Mouse (Mus musculus) forebrain, embryonic 12.5 days (tissue): Measurements from ENCODE around the gene Apobec3. TPM values are rescaled to one million over a fixed set of nuclear protein-coding genes. Genes with fewer than 3 reads are reported as not detected.
"Not testable (repeated sequence)": the region's sequence is repeated elsewhere in the genome, so short reads cannot be mapped to it uniquely, and the experiment has no call there.

ENCODE experiments used
- ATAC-seq: fragments of 200-750 bp; cut with Nextera tagmentation; 2 replicates; pipeline ENCODE4 v1.8.0; 2017; ENCODE audit warnings: moderate TSS enrichment; ENCODE audit not compliant: low FRiP score
- H3K27ac ChIP-seq: fragments of 300-500 bp; sonication (generic); 2 replicates; pipeline ENCODE4 v1.5.1; 2016; ENCODE audit warnings: mild to moderate bottlenecking
- H3K27me3 ChIP-seq: fragments of 300-500 bp; sonication (generic); 2 replicates; pipeline ENCODE4 v1.6.1; 2016; ENCODE audit warnings: mild to moderate bottlenecking
- H3K36me3 ChIP-seq: fragments of 300-500 bp; sonication (generic); replicated peaks from 2 replicates; pipeline ENCODE4 v1.6.1; 2016; ENCODE audit warnings: mild to moderate bottlenecking
- H3K4me1 ChIP-seq: fragments of 300-500 bp; sonication (generic); 2 replicates; pipeline ENCODE4 v1.6.1; 2016
- H3K4me2 ChIP-seq: fragments of 300-500 bp; sonication (generic); 2 replicates; pipeline ENCODE4 v1.6.1; 2016; ENCODE audit warnings: mild to moderate bottlenecking, moderate library complexity
- H3K4me3 ChIP-seq: fragments of 300-500 bp; sonication (generic); replicated peaks from 2 replicates; pipeline ENCODE4 v1.5.1; 2016; ENCODE audit warnings: mild to moderate bottlenecking
- H3K9ac ChIP-seq: fragments of 300-500 bp; sonication (generic); 2 replicates; pipeline ENCODE4 v1.6.1; 2016; ENCODE audit warnings: mild to moderate bottlenecking
- H3K9me3 ChIP-seq: fragments of 300-500 bp; sonication (generic); 2 replicates; pipeline ENCODE4 v1.6.1; 2016
- WGBS: fragments of 180-500 bp; shearing (Covaris S2); methylation state at CpG from one replicate; pipeline ENCODE4 v1.1.7; 2016; 5-methylcytosine and 5-hydroxymethylcytosine counted together
- polyA plus RNA-seq: library from polyadenylated mRNA; unstranded; fragments of >200 nt; fragmentation: Nextera tagmentation; extraction: Ambion mirVana; gene quantifications from 2 replicates; pipeline ENCODE4 v1.2.1, GENCODE M21; 2016

Apobec3 gene
- polyA plus RNA-seq, 1 experiment from 2014 or later, result 7.4 TPM

DNA sequence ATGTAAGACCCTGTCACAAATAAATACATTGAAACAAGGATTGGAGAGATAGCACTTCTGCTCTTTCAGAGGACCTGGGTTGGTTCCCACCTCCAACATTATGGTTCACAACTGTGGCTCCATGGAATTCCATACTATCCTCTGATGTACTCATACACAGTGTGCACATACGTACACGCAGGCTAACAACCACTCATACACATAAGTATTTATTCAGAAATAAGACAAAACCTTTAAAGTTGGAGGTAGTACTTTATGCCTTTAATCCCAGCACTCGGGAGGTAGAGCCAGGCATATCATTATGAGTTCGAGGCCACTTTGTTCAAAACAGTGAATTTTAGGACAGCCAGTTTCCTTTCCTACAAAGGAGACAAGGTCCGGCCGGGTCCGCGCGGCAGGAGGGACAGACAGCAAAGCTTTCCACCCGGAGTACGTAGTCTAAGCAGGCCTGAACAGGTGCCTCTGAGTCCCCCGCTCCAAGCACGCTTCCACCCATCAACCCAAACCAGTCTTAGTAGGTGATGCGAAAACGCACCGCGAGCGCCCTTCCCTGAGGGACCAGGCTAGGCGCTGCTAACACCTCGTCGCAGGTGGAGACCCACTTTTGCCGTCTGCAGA, 41.7 kb downstream of the Apobec3 start:
- H3K27ac ChIP-seq, result no peak overlapping the region
- peak overlapping the region; percentile 86 for H3K4me2 ChIP-seq
- peak overlapping the region; percentile 68 for H3K4me3 ChIP-seq
- H3K4me1 ChIP-seq, result peaks cover 41% of the 10 kb centered on the region
- H3K27me3 ChIP-seq, result peaks cover 39% of the 10 kb centered on the region
- H3K9me3 ChIP-seq, result no peaks in the 10 kb centered on the region
- WGBS, result 3% methylated on average over 22 of the region's 22 CpGs
- H3K36me3 ChIP-seq, result no peaks in the 10 kb centered on the region
- 0 out of 2 replicates have a peak overlapping the region, but pooled peaks have one; percentile 68 for H3K9ac ChIP-seq
- ATAC-seq, result 0 out of 2 replicates have a peak, but pooled peaks have one; percentile 19

DNA sequence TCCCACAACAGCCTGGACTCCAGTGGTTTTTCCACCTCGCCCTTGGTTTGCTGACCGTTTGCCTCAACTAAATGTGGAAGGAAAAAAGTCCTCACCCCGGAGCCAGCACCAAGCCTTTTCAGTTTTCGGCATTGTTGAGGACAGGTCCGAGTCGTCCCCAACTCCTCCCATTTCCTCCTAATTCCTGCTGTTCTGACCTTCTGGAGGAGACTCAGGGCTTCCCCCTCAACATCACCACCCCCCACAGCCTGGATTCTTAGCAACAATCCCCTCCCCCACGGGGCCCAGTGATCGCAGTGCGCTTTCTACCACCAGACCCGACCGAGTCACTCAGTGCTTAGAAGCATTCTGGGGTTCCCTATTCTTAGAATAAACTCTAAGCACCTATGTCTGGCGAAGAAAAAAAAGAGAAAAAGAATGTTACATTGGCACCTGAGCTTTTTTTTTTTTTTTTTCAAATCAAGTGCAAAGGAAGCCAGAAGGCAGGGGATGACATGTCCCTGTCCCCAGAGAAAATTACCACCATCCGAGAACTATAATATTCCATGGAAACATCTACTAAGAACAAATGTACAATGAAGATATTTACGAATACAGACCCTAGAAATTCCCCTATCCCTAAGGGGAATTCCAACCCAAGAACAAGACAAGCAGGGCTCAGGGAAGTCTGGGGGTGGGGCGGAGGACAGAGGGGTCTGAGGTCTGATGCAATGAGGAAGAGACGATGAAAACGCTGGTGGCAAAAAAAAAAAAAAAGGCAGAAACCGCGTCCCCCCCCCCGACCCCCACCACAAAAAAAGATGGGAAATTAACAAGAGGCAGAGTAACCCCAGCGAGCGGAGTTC, 42.4 kb downstream of the Apobec3 start:
- no peak overlapping the region for H3K27ac ChIP-seq
- H3K4me3 ChIP-seq, result peak overlapping the region; percentile 16; the same call in 1 of the 2 replicates
- peak overlapping the region; percentile 25; the same call in 1 of the 2 replicates for H3K9ac ChIP-seq
- no peak for ATAC-seq
- H3K27me3 ChIP-seq, result peaks cover 39% of the 10 kb centered on the region
- H3K4me1 ChIP-seq, result peaks cover 40% of the 10 kb centered on the region
- H3K9me3 ChIP-seq, result no peaks in the 10 kb centered on the region
- H3K36me3 ChIP-seq, result no peaks in the 10 kb centered on the region
- under 1% methylated on average over 21 of the region's 22 CpGs for WGBS
- H3K4me2 ChIP-seq, result peak overlapping the region; percentile 38

DNA sequence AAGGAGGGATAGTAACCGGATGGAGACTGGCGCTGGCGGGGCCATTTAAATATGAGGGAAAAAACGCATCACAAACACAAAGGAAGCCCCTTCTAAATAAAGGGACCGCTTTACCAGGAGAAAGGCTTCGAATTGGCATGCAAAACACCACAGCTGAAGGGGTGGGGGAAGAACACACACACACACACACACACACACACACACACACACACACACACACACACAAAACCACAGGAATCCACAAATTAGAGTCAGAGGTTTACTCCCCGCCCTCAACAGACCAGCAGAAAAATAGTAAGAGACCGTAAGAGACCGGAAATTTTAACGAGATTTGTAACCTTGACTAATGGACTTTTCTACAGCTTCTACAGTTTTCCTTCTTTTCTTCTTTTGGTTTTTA, 43.3 kb downstream of the Apobec3 start:
- Histone ChIP-seq H3K4me2 (peak overlapping the region; percentile 38), H3K27me3 (peaks cover 36% of the 10 kb centered on the region), H3K36me3 (no peaks in the 10 kb centered on the region), H3K4me1 (peaks cover 40% of the 10 kb centered on the region), H3K27ac (no peak overlapping the region), H3K9me3 (no peaks in the 10 kb centered on the region), H3K4me3 (no peak overlapping the region; the same call in 1 of the 2 replicates), H3K9ac (0 out of 2 replicates have a peak overlapping the region, but pooled peaks have one; percentile 3)
- 2% methylated on average over 10 of the region's 10 CpGs for WGBS
- ATAC-seq, result no peak

DNA sequence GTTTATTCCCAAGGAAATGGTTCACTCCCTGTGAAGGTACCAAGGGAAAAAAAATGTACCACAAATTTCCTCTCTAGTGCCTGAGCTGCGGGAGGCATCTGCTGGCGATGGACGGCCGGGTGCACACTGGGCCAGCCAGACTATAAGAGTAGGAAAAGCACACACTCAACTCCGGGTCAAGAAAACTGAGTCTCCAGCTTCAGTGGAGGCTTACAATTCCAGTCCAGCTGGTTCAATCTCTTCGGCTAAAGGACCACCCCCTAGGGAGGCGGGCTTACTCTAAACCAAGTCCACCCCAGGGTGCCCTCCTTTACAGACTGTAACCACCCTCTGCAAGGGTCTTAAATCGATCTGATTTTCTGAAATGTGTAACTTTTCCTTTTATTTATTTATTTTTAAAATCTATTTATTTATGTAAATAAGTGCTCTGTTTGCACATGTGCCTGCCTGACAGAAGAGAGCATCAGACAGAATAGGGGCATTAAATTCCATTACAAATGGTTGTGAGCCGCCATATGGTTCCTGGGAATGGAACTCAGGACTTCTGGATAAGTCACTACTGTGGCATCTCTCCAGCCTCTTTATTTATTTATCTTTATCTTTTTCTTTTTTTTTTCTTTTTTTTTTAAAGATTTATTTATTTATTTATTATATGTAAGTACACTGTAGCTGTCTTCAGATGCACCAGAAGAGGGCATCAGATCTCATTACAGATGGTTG, 44.4 kb downstream of the Apobec3 start:
- no peak overlapping the region for H3K27ac ChIP-seq
- H3K4me1 ChIP-seq, result peaks cover 40% of the 10 kb centered on the region
- peaks cover 29% of the 10 kb centered on the region for H3K27me3 ChIP-seq
- H3K4me2 ChIP-seq, result no peak overlapping the region
- H3K9ac ChIP-seq, result no peak overlapping the region
- H3K4me3 ChIP-seq, result no peak overlapping the region
- WGBS, result 25% methylated on average over 9 of the region's 9 CpGs
- no peaks in the 10 kb centered on the region for H3K9me3 ChIP-seq
- no peak for ATAC-seq
- no peaks in the 10 kb centered on the region for H3K36me3 ChIP-seq

DNA sequence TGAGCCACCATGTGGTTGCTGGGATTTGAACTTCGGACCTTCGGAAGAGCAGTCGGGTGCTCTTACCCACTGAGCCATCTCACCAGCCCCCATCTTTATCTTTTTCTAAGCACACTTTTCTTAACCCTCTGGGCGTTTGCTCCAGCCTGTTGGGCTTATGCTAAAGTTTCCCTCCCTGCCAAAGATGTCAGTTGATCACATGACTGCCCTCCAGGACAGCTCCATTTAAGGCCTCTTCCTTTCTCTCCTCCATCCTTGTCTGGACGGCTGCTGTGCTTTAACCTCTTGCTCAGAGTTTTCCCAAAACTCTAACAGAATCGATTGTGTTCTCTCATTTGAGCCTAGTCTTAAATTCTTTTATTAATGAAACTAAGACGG, 44.9 kb downstream of the Apobec3 start:
- H3K4me2 ChIP-seq, result no peak overlapping the region
- H3K27me3 ChIP-seq, result peaks cover 23% of the 10 kb centered on the region
- no peaks in the 10 kb centered on the region for H3K9me3 ChIP-seq
- H3K9ac ChIP-seq, result no peak overlapping the region
- no peak overlapping the region for H3K4me3 ChIP-seq
- peaks cover 39% of the 10 kb centered on the region for H3K4me1 ChIP-seq
- no peak for ATAC-seq
- WGBS, result 71% methylated on average over 7 of the region's 7 CpGs
- H3K27ac ChIP-seq, result no peak overlapping the region
- no peaks in the 10 kb centered on the region for H3K36me3 ChIP-seq

DNA sequence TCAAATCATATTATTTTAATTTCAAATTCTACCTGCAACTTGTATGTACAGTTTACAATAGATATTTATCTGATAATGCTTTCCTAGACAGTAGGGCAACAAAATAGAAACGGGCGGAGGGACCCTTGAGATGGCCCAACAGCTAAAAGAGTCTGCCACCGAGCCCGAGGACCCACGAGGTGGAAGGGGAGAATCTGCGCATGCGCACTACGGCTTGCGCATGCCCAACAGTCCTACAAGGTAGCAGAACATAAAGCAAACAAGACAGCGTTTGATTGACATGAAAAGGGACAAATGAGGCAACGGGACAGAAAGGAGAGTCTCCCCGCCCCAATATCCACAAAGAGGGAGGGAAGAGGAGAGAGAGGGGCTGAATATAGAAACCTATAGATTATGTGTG, 47.6 kb downstream of the Apobec3 start:
- no peak overlapping the region for H3K9ac ChIP-seq
- peaks cover 3% of the 10 kb centered on the region; the same call in 1 of the 2 replicates for H3K27me3 ChIP-seq
- no peak overlapping the region for H3K4me2 ChIP-seq
- no peaks in the 10 kb centered on the region for H3K36me3 ChIP-seq
- H3K4me1 ChIP-seq, result peaks cover 14% of the 10 kb centered on the region
- H3K9me3 ChIP-seq, result no peaks in the 10 kb centered on the region
- H3K4me3 ChIP-seq, result no peak overlapping the region
- no peak overlapping the region for H3K27ac ChIP-seq
- ATAC-seq, result no peak
- 92% methylated on average over 12 of the region's 12 CpGs for WGBS

DNA sequence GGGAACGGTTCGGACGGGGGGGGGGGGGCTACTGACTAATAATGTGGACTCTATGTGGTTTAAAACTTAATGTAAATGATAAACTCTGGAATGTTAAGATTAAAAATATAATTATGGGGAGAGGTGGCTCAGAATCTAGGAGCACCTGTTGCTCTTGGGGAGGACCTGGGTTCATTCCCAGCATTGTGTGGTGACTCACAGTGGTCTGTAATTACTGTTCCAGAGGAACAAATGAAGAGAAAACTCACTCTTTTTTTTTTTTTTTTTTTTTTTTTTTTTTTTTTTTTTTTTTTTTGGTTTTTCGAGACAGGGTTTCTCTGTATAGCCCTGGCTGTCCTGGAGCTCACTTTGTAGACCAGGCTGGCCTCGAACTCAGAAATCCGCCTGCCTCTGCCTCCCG, 48.0 kb downstream of the Apobec3 start:
- WGBS, result 86% methylated on average over 6 of the region's 7 CpGs

DNA sequence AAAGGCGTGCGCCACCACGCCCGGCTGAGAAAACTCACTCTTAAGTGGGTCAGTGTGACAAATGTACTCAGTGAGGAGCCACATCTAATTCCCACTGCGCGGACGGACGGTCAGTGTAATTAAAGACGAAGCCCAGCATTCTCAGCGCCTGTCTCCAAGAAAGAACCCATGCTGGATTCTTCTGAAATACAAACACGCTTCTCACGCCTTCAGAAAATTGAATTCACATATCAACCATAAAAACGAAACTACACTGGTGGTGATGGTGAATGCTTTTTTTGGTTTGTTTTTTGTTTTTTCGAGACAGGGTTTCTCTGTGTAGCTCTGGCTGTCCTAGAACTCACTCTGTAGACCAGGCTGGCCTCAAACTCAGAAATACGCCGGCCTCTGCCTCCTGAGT, 48.5 kb downstream of the Apobec3 start:
- Histone ChIP-seq H3K4me3 (no peak overlapping the region), H3K4me1 (peaks cover 5% of the 10 kb centered on the region), H3K9me3 (no peaks in the 10 kb centered on the region), H3K4me2 (no peak overlapping the region), H3K27me3 (peaks cover 9% of the 10 kb centered on the region), H3K9ac (no peak overlapping the region), H3K36me3 (no peaks in the 10 kb centered on the region), H3K27ac (no peak overlapping the region)
- WGBS, result 91% methylated on average over 16 of the region's 16 CpGs
- ATAC-seq, result no peak

More for the DNA sequence above, 48.0 kb downstream of the Apobec3 start:
- not testable (repeated sequence) for H3K27ac ChIP-seq, H3K27me3 ChIP-seq, H3K4me3 ChIP-seq, H3K9ac ChIP-seq, ATAC-seq, H3K36me3 ChIP-seq, H3K4me2 ChIP-seq, H3K4me1 ChIP-seq, H3K9me3 ChIP-seq

DNA sequence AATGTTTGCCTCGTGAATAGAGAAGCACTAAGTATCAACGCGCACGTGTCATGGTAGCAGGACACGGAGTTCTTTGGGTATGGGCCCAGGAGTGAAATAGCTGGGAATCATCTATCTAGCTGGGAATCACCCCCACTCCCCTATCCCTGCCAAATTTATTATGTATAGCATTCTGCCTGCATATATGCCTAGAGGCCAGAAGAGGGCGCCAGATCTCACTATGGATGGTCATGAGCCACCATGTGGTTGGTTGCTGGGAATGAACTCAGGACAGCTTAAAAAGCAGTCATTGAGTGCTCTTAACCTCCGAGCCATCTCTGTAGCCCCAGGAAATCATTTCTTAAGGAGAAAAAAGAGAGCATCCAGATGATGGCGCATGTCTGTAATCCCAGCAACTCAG, 49.5 kb downstream of the Apobec3 start:
- Histone ChIP-seq H3K4me2 (no peak overlapping the region), H3K9me3 (no peaks in the 10 kb centered on the region), H3K27ac (no peak overlapping the region), H3K27me3 (peaks cover 8% of the 10 kb centered on the region), H3K4me1 (no peaks in the 10 kb centered on the region), H3K9ac (no peak overlapping the region), H3K36me3 (no peaks in the 10 kb centered on the region), H3K4me3 (no peak overlapping the region)
- no peak for ATAC-seq
- WGBS, result 28% methylated on average over 8 of the region's 8 CpGs

DNA sequence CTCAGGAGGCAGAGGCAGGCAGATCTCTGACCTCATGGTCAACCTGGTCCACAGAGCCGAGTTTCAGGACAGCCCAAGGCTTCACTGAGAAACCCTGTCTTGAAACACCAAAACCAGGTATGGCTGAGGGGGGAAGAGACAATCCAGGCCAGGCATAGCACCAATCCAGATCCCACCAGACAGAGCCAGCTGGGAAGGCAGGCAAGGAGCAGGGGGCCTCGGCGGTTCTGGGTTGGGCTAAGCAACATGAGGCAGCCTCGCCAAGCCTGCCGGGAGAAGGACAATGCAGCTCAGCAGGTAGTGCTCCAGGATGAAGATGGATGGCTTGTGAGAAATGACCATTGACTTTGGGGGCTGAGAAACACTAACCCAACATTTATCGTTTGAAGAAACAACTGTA, 51.1 kb downstream of the Apobec3 start:
- H3K9ac ChIP-seq, result no peak overlapping the region
- no peak overlapping the region for H3K4me2 ChIP-seq
- H3K9me3 ChIP-seq, result no peaks in the 10 kb centered on the region
- no peak overlapping the region for H3K27ac ChIP-seq
- 84% methylated on average over 6 of the region's 6 CpGs for WGBS
- H3K4me3 ChIP-seq, result no peak overlapping the region
- ATAC-seq, result no peak
- H3K4me1 ChIP-seq, result no peaks in the 10 kb centered on the region
- no peaks in the 10 kb centered on the region for H3K36me3 ChIP-seq
- H3K27me3 ChIP-seq, result peaks cover 8% of the 10 kb centered on the region

DNA sequence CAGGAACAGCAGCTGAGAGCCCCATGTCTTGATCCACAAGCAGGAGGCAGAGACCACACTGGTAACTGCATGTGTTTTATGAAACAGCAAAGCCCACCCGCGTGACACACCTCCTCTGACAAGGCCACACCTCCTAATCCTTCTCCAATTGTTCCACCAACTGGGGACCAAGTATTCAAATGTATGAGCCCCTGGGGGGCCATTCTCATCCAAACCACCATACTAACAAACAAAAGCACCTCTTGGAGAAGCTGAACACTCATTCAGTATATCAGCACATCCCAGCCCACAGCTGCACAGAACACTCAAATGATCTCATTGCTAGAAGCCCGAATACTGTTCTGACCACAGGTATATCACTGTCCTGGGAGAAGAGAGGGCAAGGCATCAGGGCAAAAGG, 52.1 kb downstream of the Apobec3 start:
- Histone ChIP-seq H3K4me1 (no peaks in the 10 kb centered on the region), H3K9me3 (no peaks in the 10 kb centered on the region), H3K9ac (no peak overlapping the region), H3K27ac (no peak overlapping the region), H3K4me3 (no peak overlapping the region), H3K36me3 (no peaks in the 10 kb centered on the region), H3K4me2 (no peak overlapping the region), H3K27me3 (peaks cover 8% of the 10 kb centered on the region)
- no peak for ATAC-seq
- 80% methylated on average over 3 of the region's 3 CpGs for WGBS

DNA sequence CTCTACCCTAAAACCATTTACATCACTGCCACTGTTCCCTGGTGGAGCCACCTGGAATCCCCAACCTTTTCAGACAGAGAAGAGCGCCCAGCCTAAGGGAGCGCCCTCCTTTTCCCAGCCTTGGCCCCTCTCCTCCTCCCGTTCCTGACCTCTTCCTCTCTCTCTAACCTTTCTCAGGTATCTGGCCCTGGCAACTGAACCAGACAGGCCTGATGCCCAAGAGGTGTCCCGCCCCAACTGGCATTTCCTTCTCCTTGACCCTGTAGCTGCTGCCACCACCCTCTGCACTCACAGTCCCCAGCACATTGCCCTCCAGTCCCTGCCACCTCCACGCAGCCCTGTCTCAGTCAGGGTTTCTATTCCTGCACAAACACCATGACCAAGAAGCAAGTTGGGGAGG, 53.5 kb downstream of the Apobec3 start:
- ATAC-seq, result no peak
- H3K36me3 ChIP-seq, result no peaks in the 10 kb centered on the region
- H3K27me3 ChIP-seq, result peaks cover 15% of the 10 kb centered on the region
- 80% methylated on average over 5 of the region's 5 CpGs for WGBS
- H3K4me2 ChIP-seq, result no peak overlapping the region
- peaks cover 6% of the 10 kb centered on the region for H3K4me1 ChIP-seq
- H3K9me3 ChIP-seq, result no peaks in the 10 kb centered on the region
- H3K27ac ChIP-seq, result no peak overlapping the region
- H3K9ac ChIP-seq, result no peak overlapping the region
- H3K4me3 ChIP-seq, result no peak overlapping the region
